Mouse (Mus musculus): ENCODE data around the gene Rab29. TPM values are rescaled to one million over a fixed set of nuclear protein-coding genes. Genes with fewer than 3 reads are reported as not detected.
"Not testable (repeated sequence)": the region's sequence is repeated elsewhere in the genome, so short reads cannot be mapped to it uniquely, and the experiment has no call there.

Gene Rab29
- polyA plus RNA-seq, 1 experiment from 2014 or later, result 8.6 TPM

DNA sequence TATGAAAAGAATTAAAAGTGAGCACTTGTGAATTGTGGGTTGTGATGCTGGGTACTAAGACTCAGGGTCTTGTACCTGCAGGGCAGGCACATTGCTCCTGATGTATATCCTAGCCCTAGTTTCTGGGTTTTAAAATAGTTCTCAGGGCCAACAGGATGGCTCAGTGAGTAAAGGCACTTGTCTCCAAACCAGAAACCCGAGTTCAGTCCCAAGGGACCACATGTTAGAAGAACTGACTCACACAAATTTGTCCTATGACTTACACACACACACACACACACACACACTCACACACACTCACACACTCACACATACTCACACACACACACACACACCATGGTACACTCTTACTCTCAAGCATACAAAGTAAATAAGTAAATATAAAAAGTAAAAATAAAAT lies 5.8 kb downstream of the Rab29 start:
- Histone ChIP-seq H3K36me3 (no peaks in the 10 kb centered on the region), H3K4me3 (no peak overlapping the region), H3K27ac (no peak overlapping the region), H3K4me1 (peaks cover 3% of the 10 kb centered on the region), H3K9me3 (replicated peaks) (no peaks in the 10 kb centered on the region), H3K27me3 (ENCODE audit: low read depth, poor library complexity, severe bottlenecking) (peaks cover 6% of the 10 kb centered on the region)
- WGBS, result 63% methylated on average over 1 of the region's 1 CpGs
- no peak for DNase-seq (ENCODE audit: low spot score)

GRCm38 (mm10) chr1:131879816-131880215 lies 12.8 kb downstream of the Rab29 start:
- no peaks in the 10 kb centered on the region for H3K36me3 ChIP-seq
- no peaks in the 10 kb centered on the region for H3K27me3 ChIP-seq (ENCODE audit: low read depth, poor library complexity, severe bottlenecking)
- H3K27ac ChIP-seq, result no peak overlapping the region
- 0 out of 2 replicates have a peak, but pooled peaks cover 3% of the 10 kb centered on the region for H3K4me1 ChIP-seq
- no peak for DNase-seq (ENCODE audit: low spot score)
- H3K4me3 ChIP-seq, result no peak overlapping the region
- WGBS, result 69% methylated on average over 2 of the region's 2 CpGs
- no peaks in the 10 kb centered on the region for H3K9me3 ChIP-seq (replicated peaks)

- no peaks in the 10 kb centered on the region for H3K27me3 ChIP-seq (ENCODE audit: low read depth, poor library complexity, severe bottlenecking)
- H3K4me3 ChIP-seq, result no peak overlapping the region
- 56% methylated on average over 2 of the region's 2 CpGs for WGBS
- H3K4me1 ChIP-seq, result 0 out of 2 replicates have a peak, but pooled peaks cover 3% of the 10 kb centered on the region
- DNase-seq (ENCODE audit: low spot score), result no peak
- no peak overlapping the region for H3K27ac ChIP-seq
- H3K9me3 ChIP-seq (replicated peaks), result no peaks in the 10 kb centered on the region
- H3K36me3 ChIP-seq, result no peaks in the 10 kb centered on the region
Observed at GRCm38 (mm10) chr1:131882787-131883186, 15.8 kb downstream of the Rab29 start.

DNA sequence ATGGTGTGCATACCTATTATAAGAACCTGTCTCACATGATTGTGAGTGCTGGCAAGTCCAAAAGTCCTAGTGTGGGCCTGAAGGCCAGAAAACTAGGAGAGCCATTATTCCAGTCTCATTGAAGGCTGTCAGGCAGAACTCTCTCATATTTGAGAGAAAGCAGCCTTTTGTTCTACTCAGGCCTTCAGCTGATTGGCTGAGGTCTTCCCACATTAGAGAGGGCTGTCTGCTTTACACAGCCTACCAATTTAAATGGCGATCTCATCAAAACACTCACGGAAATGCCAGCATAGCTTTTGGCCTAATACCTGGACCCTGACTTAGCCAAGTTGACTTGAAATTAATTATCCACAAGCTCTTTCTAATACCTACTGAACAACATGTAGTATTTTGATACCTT lies 19.1 kb downstream of the Rab29 start:
- Histone ChIP-seq H3K9me3 (replicated peaks) (no peaks in the 10 kb centered on the region), H3K4me3 (no peak overlapping the region), H3K4me1 (no peaks in the 10 kb centered on the region), H3K27ac (no peak overlapping the region), H3K36me3 (no peaks in the 10 kb centered on the region), H3K27me3 (ENCODE audit: low read depth, poor library complexity, severe bottlenecking) (no peaks in the 10 kb centered on the region)
- 85% methylated on average over 2 of the region's 2 CpGs for WGBS
- DNase-seq (ENCODE audit: low spot score), result no peak

DNA sequence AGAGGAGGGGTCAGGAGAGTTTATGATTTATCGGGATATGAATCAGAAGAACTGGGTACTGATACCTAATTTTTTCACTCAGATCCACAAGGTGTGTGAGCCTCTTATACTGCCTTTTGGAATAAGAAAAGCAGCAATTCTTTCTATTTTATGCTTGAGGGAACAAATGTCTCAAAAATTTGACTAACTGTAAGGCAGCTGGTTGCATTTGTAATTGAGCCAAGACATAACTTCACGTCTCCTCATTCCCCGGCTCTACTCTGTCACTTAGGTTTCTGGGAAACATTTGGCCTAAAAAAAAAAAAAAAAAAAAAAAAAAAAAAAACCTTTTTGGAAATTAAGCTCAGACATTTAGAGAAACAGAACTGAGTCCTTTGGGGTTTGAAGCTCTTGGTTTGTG lies 19.6 kb downstream of the Rab29 start:
- 91% methylated on average over 3 of the region's 3 CpGs for WGBS
- H3K4me3 ChIP-seq, result no peak overlapping the region
- H3K36me3 ChIP-seq, result no peaks in the 10 kb centered on the region
- DNase-seq (ENCODE audit: low spot score), result no peak
- no peak overlapping the region for H3K27ac ChIP-seq
- H3K9me3 ChIP-seq (replicated peaks), result no peaks in the 10 kb centered on the region
- no peaks in the 10 kb centered on the region for H3K27me3 ChIP-seq (ENCODE audit: low read depth, poor library complexity, severe bottlenecking)
- H3K4me1 ChIP-seq, result no peaks in the 10 kb centered on the region

- no peak overlapping the region for H3K4me3 ChIP-seq
- H3K27ac ChIP-seq, result no peak overlapping the region
- H3K36me3 ChIP-seq, result no peaks in the 10 kb centered on the region
- no peak for DNase-seq (ENCODE audit: low spot score)
- H3K9me3 ChIP-seq (replicated peaks), result no peaks in the 10 kb centered on the region
- H3K27me3 ChIP-seq (ENCODE audit: low read depth, poor library complexity, severe bottlenecking), result no peaks in the 10 kb centered on the region
- 78% methylated on average over 6 of the region's 6 CpGs for WGBS
- no peaks in the 10 kb centered on the region for H3K4me1 ChIP-seq
Observed at GRCm38 (mm10) chr1:131890043-131890658, 23.1 kb downstream of the Rab29 start.

- Histone ChIP-seq H3K9me3 (replicated peaks) (no peaks in the 10 kb centered on the region), H3K36me3 (no peaks in the 10 kb centered on the region), H3K4me1 (no peaks in the 10 kb centered on the region), H3K4me3 (no peak overlapping the region), H3K27me3 (ENCODE audit: low read depth, poor library complexity, severe bottlenecking) (no peaks in the 10 kb centered on the region), H3K27ac (no peak overlapping the region)
- DNase-seq (ENCODE audit: low spot score), result no peak
- WGBS, result 76% methylated on average over 4 of the region's 4 CpGs
Observed at GRCm38 (mm10) chr1:131891436-131891835, 24.4 kb downstream of the Rab29 start.

GRCm38 (mm10) chr1:131902679-131903078 lies 35.7 kb downstream of the Rab29 start:
- Histone ChIP-seq H3K27me3 (ENCODE audit: low read depth, poor library complexity, severe bottlenecking) (0 out of 2 replicates have a peak, but pooled peaks cover 2% of the 10 kb centered on the region), H3K4me3 (no peak overlapping the region), H3K36me3 (no peaks in the 10 kb centered on the region), H3K27ac (no peak overlapping the region), H3K4me1 (no peaks in the 10 kb centered on the region), H3K9me3 (replicated peaks) (no peaks in the 10 kb centered on the region)
- no peak for DNase-seq (ENCODE audit: low spot score)
- WGBS, result 91% methylated on average over 4 of the region's 4 CpGs

DNA sequence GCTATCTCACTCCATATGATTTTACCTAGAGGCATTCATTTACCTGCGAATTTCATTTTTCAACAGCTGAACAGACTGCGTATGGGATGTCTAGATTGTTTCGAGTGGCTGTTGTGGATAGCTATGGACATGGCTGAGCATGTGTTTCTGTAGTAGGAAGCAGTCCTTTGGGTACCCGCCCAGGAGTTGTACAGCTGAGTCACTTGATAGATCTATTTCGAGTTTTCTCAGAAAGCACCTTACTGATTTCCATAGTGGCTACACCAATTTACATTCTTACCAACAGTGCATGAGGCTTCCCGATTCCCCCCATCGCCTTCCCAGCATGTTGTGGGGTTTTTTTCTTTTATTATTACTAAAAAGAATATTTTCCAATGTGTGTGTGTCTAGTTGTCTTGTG lies 36.2 kb downstream of the Rab29 start:
- H3K27me3 ChIP-seq (ENCODE audit: low read depth, poor library complexity, severe bottlenecking), result peaks cover 4% of the 10 kb centered on the region; the same call in 1 of the 2 replicates
- no peak overlapping the region for H3K4me3 ChIP-seq
- DNase-seq (ENCODE audit: low spot score), result no peak
- no peaks in the 10 kb centered on the region for H3K4me1 ChIP-seq
- no peaks in the 10 kb centered on the region for H3K9me3 ChIP-seq (replicated peaks)
- WGBS, result 93% methylated on average over 7 of the region's 7 CpGs
- H3K36me3 ChIP-seq, result no peaks in the 10 kb centered on the region
- H3K27ac ChIP-seq, result no peak overlapping the region

- no peaks in the 10 kb centered on the region for H3K9me3 ChIP-seq (replicated peaks)
- DNase-seq (ENCODE audit: low spot score), result no peak
- 36% methylated on average over 1 of the region's 1 CpGs for WGBS
Observed at GRCm38 (mm10) chr1:131905497-131905896, 38.5 kb downstream of the Rab29 start.

GRCm38 (mm10) chr1:131908456-131908855 lies 41.4 kb downstream of the Rab29 start:
- no peaks in the 10 kb centered on the region for H3K9me3 ChIP-seq (replicated peaks)
- peaks cover 9% of the 10 kb centered on the region for H3K4me1 ChIP-seq
- peaks cover 4% of the 10 kb centered on the region; the same call in 1 of the 2 replicates for H3K27me3 ChIP-seq (ENCODE audit: low read depth, poor library complexity, severe bottlenecking)
- H3K27ac ChIP-seq, result no peak overlapping the region
- no peak overlapping the region for H3K4me3 ChIP-seq
- WGBS, result 91% methylated on average over 3 of the region's 3 CpGs
- H3K36me3 ChIP-seq, result peaks cover 14% of the 10 kb centered on the region
- DNase-seq (ENCODE audit: low spot score), result no peak

More at GRCm38 (mm10) chr1:131905497-131905896, 38.5 kb downstream of the Rab29 start:
- Histone ChIP-seq H3K4me1 (no peaks in the 10 kb centered on the region), H3K27me3 (ENCODE audit: low read depth, poor library complexity, severe bottlenecking) (peaks cover 4% of the 10 kb centered on the region; the same call in 1 of the 2 replicates), H3K27ac (no peak overlapping the region), H3K36me3 (no peaks in the 10 kb centered on the region), H3K4me3 (no peak overlapping the region)

- not testable (repeated sequence) for H3K4me3 ChIP-seq; H3K9me3 ChIP-seq (replicated peaks); H3K27me3 ChIP-seq (ENCODE audit: low read depth, poor library complexity, severe bottlenecking); DNase-seq (ENCODE audit: low spot score); H3K4me1 ChIP-seq; H3K27ac ChIP-seq
- peaks cover 17% of the 10 kb centered on the region for H3K36me3 ChIP-seq
- WGBS, result 93% methylated on average over 2 of the region's 2 CpGs
Observed at GRCm38 (mm10) chr1:131909236-131909635, 42.2 kb downstream of the Rab29 start.

DNA sequence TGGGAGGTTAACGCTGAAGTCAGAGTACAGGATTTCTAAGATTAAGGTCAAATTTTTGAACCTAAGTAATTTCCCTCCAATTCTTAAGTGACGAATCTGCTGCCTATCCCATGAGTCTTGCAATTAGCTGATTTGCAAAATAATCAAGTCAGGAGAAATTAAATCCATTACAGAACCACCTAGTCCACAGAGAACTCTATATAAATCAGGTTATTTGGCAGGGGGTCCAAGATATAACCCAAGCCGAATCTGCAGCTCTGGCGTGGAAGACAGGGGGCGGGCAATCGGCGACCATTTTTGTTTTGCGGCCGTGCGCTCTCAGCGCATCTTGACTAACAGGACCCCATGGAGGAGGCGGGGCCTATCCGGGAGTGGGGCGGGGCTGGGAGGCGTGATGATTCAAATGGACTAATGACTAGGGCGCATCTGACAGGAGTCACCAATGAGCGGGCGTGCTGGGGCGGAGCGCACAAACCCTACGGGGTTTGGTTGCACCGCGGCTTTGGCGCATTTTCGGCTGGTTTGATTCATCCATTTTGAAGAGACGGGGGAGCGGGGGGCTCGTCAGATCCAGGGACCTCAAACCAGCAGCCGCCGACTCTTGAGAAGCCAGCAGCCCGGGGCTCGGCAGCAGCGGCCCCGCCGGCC lies 43.1 kb downstream of the Rab29 start, which contains the start of gene Nucks1:
TSS of gene Nucks1 (plus strand) at position 534 of the 648 bp plus-strand sequence.
- Histone ChIP-seq H3K36me3 (peaks cover 24% of the 10 kb centered on the region), H3K9me3 (replicated peaks) (no peaks in the 10 kb centered on the region), H3K4me1 (peaks cover 9% of the 10 kb centered on the region), H3K4me3 (peak within 1 kb of the TSS; percentile 88), H3K27me3 (ENCODE audit: low read depth, poor library complexity, severe bottlenecking) (peaks cover 4% of the 10 kb centered on the region; the same call in 1 of the 2 replicates), H3K27ac (peak within 1 kb of the TSS; percentile 99)
- DNase-seq (ENCODE audit: low spot score), result peak; percentile 97
- WGBS, result under 1% methylated on average over 35 of the region's 35 CpGs
